Mouse (Mus musculus): ENCODE measurements around the gene 1700080E11Rik. TPM values are rescaled to one million over a fixed set of nuclear protein-coding genes. Genes with fewer than 3 reads are reported as not detected.

Gene 1700080E11Rik
- polyA plus RNA-seq, 1 experiment from 2014 or later, result not detected

DNA sequence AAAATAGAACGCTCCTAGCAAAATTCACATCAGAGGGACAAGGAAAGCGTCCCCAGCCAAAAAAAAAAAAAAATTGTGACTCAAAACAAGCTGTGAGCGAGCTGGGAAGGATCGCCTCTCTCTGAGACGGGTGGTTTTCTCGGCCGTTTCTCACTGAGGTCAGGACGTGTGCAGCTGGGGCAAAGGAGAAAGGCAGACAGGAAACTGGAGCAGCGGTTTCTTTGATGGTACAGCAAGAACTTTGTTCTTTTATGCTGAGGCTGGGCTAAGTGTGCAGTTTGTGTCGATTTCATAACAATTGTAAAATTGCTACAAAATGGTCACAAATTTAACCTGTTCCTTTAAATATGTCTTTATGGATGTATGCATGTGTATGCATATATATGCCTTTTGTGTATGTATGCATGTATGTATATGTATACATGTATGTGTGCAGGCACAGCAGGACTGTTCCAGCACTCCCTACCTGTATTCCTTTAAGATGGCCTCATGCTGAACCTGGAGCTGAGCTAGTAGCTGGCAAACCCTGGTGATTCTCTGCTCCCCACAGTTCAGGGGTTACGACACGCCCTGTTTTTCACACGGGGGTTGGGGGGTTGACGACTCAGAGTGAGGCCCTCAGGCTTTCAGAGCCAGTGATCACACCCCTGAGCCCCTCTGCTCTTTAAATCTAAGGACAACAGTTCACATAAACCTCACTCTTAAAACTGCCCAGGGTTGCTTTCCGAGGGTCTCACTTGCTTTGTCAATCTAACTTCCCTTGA, 43.9 kb downstream of the 1700080E11Rik start:
- ATAC-seq (ENCODE audit: insufficient number of reproducible peaks, insufficient read depth, low FRiP score, low TSS enrichment), result no peak

More for the DNA sequence above, 43.9 kb downstream of the 1700080E11Rik start:
- Histone ChIP-seq H3K36me3 (no peaks in the 10 kb centered on the region), H3K4me3 (no peak overlapping the region), H3K9me3 (no peaks in the 10 kb centered on the region), H3K27ac (no peak overlapping the region), H3K4me1 (no peaks in the 10 kb centered on the region), H3K9ac (no peak overlapping the region), H3K27me3 (no peaks in the 10 kb centered on the region), H3K4me2 (replicated peaks) (no peak overlapping the region)
- 40% methylated on average over 15 of the region's 15 CpGs for WGBS

Other genes with a start within 250 kb of the 1700080E11Rik start
- gene Mrpl3, start 91.9 kb downstream of the 1700080E11Rik start, polyA plus RNA-seq (2016; fragmentation: Nextera tagmentation; extraction: Ambion mirVana), result 113 and 126 TPM in 2 replicates
- 11.3 and 12.0 TPM in 2 replicates for gene Nudt16, start 13.3 kb downstream of the 1700080E11Rik start, polyA plus RNA-seq (2016; fragmentation: Nextera tagmentation; extraction: Ambion mirVana)